Mouse (Mus musculus) heart, embryonic 10.5 days (tissue): Measurements from ENCODE around the gene Map3k10. TPM values are rescaled to one million over a fixed set of nuclear protein-coding genes. Genes with fewer than 3 reads are reported as not detected.
"Not testable (repeated sequence)": the region's sequence is repeated elsewhere in the genome, so short reads cannot be mapped to it uniquely, and the experiment has no call there.

Source experiments
- DNase-seq: peaks from one replicate; pipeline ENCODE4 v3.0.0-alpha.2; 2017; ENCODE audit warnings: low spot score
- H3K27ac ChIP-seq: fragments of 300-500 bp; sonication (generic); 2 replicates; pipeline ENCODE4 v1.5.1; 2016; ENCODE audit warnings: mild to moderate bottlenecking
- H3K27me3 ChIP-seq: fragments of 300-500 bp; sonication (generic); 2 replicates; pipeline ENCODE4 v1.6.1; 2016; ENCODE audit warnings: mild to moderate bottlenecking; ENCODE audit not compliant: poor library complexity, insufficient read depth, severe bottlenecking
- H3K36me3 ChIP-seq: fragments of 300-500 bp; sonication (generic); 2 replicates; pipeline ENCODE4 v1.6.1; 2016; ENCODE audit warnings: mild to moderate bottlenecking, moderate library complexity
- H3K4me1 ChIP-seq: fragments of 300-500 bp; sonication (generic); 2 replicates; pipeline ENCODE4 v1.6.1; 2016; ENCODE audit warnings: mild to moderate bottlenecking
- H3K4me3 ChIP-seq: fragments of 300-500 bp; sonication (generic); 2 replicates; pipeline ENCODE4 v1.5.1; 2016; ENCODE audit warnings: mild to moderate bottlenecking, moderate library complexity
- H3K9me3 ChIP-seq: fragments of 300-500 bp; sonication (generic); 2 replicates; pipeline ENCODE4 v1.6.1; 2016; ENCODE audit warnings: mild to moderate bottlenecking, moderate library complexity
- WGBS: fragments of 180-500 bp; shearing (Covaris S2); methylation state at CpG from one replicate; pipeline ENCODE4 v1.1.7; 2016; 5-methylcytosine and 5-hydroxymethylcytosine counted together
- polyA plus RNA-seq: library from polyadenylated mRNA; unstranded; fragments of >200 nt; fragmentation: Nextera tagmentation; extraction: Ambion mirVana; gene quantifications from 2 replicates; pipeline ENCODE4 v1.2.1, GENCODE M21; 2016

The Map3k10 gene
- polyA plus RNA-seq, 1 experiment from 2014 or later = 10.6 TPM

DNA sequence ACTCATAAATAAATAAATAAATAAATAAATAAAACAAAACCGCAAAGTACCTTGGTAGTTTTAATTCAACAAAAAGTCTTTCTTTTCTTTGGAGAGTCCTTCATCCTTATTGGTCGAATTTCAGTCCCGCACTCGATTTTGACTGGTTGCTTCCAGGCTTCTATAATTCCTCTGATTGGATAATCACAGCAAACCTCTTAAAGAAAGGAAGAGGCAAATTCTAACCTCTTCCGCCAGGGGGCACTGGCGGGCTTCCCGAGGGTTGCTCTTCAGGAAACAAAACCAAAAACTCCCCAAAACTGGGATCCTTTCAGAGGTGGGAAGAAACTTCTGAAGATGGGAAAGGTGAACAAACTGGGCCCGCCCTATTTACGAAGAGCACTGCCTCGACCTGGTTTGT is 23.4 kb downstream of the Map3k10 start:
- H3K9me3 ChIP-seq = no peaks in the 10 kb centered on the region
- peaks cover 8% of the 10 kb centered on the region for H3K4me1 ChIP-seq
- 6% methylated on average over 10 of the region's 10 CpGs for WGBS
- DNase-seq = no peak
- H3K36me3 ChIP-seq = no peaks in the 10 kb centered on the region
- H3K4me3 ChIP-seq = no peak overlapping the region
- H3K27me3 ChIP-seq = peaks cover 47% of the 10 kb centered on the region
- H3K27ac ChIP-seq = no peak overlapping the region

DNA sequence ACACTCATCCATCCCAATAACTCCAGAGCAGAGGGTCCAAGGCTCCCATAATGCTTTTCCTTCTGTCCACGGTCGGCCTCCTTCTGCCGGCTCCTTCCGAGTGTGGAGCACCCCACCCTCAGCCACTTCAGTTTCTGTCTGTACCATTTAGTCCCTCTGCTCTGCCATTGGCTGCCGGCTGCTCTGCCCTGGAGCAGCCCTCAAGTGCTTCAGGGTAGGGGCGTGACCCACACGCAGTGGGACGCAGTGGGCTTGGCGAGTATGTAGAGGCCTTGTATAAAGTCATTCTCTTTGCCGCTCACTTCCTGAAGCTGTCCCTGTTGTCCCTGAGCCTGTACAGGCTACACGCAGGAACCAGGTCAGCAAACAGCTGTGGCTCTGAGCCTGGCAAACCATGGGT is 24.7 kb downstream of the Map3k10 start:
- WGBS = 72% methylated on average over 11 of the region's 11 CpGs
- H3K4me1 ChIP-seq = peaks cover 8% of the 10 kb centered on the region
- no peak overlapping the region for H3K27ac ChIP-seq
- H3K27me3 ChIP-seq = peaks cover 34% of the 10 kb centered on the region
- DNase-seq = no peak
- H3K9me3 ChIP-seq = no peaks in the 10 kb centered on the region
- no peaks in the 10 kb centered on the region for H3K36me3 ChIP-seq
- H3K4me3 ChIP-seq = no peak overlapping the region

DNA sequence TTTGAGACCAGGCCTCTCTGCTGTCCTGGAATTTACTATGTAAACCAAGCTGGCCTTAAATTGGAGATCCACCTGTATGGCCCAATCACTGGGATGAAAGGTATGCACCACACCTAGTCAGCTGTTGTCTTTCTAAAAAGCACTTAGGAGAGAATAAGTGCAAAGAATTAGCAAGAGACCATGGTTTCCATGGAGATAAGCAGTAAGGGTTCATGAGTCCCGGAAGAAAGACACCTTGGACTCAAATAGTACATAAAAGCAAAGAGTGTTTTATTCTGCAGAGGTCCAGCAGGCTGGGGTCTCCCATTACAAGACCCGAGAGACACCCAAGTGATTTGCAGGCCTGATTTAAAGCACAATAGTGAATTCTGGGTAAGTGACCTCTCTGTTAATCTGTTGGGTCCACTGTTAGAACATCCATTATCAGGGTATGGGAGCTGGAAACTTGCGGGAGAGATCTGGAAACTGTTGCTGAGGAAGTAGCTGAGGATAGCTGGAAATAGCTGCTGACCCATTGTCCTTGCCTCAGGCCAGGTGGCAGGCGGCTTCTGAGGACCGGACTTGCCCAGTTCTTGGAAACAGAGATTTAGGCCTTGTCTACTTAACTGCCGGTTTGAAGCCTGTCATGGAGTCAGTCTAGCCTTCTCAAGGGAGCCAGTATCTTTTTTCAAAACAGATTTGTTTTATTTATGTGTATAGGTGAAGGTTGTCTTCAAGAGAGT is 27.0 kb downstream of the Map3k10 start:
- Histone ChIP-seq H3K4me1 (no peaks in the 10 kb centered on the region), H3K36me3 (no peaks in the 10 kb centered on the region), H3K27ac (no peak overlapping the region), H3K4me3 (no peak overlapping the region), H3K9me3 (no peaks in the 10 kb centered on the region), H3K27me3 (peaks cover 12% of the 10 kb centered on the region)
- 73% methylated on average over 6 of the region's 6 CpGs for WGBS
- DNase-seq = no peak

DNA sequence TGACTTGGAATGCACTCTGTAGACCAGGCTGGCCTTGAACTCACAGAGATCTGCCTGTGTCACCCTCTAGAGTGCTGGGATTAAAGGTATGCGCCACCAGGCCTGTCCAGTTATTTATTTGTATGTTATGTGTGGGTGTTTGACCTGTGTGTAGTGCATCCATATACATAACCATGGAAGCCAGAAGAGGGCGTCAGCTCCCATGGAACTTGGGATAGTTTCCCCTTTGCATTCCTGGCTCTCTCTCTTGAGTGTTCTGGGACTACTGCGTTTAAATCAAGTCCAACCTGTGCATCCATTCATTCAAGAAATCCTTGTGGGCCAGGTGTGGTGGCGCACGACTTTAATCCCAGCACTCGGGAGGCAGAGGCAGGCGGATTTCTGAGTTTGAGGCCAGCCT is 27.9 kb downstream of the Map3k10 start:
- Histone ChIP-seq H3K4me3 (no peak overlapping the region), H3K27ac (no peak overlapping the region), H3K4me1 (no peaks in the 10 kb centered on the region), H3K9me3 (no peaks in the 10 kb centered on the region), H3K36me3 (no peaks in the 10 kb centered on the region), H3K27me3 (peaks cover 3% of the 10 kb centered on the region; the same call in 1 of the 2 replicates)
- no peak for DNase-seq
- WGBS = 74% methylated on average over 7 of the region's 7 CpGs

DNA sequence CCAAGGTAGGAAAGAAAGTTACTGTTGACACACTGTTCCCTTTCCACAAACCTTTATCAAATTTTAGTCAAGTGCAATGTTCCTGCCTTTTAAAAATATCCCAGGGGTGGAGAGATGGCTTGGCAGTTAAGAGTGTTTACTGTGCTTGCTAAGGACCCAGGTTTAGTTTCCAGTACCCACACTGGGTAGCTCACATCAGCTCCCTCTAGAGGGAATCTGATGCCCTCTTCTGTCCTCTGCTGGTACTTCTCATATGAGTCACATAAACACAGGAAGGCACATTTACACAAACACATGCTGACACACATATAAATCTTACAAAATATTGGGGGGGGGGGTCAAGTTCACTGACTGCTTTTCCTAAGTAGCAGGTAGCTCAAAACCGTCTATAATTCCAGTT is 29.9 kb downstream of the Map3k10 start:
- no peaks in the 10 kb centered on the region for H3K4me1 ChIP-seq
- 32% methylated on average over 1 of the region's 1 CpGs for WGBS
- H3K36me3 ChIP-seq = peaks cover 5% of the 10 kb centered on the region; the same call in 1 of the 2 replicates
- H3K4me3 ChIP-seq = no peak overlapping the region
- no peaks in the 10 kb centered on the region for H3K27me3 ChIP-seq
- H3K9me3 ChIP-seq = no peaks in the 10 kb centered on the region
- DNase-seq = no peak
- H3K27ac ChIP-seq = no peak overlapping the region

DNA sequence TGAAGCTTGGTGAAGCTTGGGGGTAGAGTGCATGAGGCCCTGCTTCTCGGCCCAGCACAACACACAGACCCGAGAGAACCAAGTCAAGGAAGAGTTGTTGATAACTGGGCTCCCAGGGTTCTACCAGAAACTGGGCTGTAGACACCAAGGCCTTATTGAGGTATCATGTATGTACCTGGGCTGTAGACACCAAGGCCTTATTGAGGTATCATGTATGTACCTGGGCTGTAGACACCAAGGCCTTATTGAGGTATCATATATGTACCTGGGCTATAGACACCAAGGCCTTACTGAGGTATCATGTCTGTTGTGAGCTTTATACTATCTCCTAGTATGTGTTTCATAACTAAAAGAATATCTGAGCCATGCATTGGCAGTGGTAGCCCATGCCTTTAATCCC is 39.3 kb downstream of the Map3k10 start:
- H3K9me3 ChIP-seq, H3K27me3 ChIP-seq, H3K4me1 ChIP-seq, H3K27ac ChIP-seq, DNase-seq, H3K4me3 ChIP-seq: not testable (repeated sequence)
- 90% methylated on average over 2 of the region's 2 CpGs for WGBS
- H3K36me3 ChIP-seq = peaks cover 81% of the 10 kb centered on the region

DNA sequence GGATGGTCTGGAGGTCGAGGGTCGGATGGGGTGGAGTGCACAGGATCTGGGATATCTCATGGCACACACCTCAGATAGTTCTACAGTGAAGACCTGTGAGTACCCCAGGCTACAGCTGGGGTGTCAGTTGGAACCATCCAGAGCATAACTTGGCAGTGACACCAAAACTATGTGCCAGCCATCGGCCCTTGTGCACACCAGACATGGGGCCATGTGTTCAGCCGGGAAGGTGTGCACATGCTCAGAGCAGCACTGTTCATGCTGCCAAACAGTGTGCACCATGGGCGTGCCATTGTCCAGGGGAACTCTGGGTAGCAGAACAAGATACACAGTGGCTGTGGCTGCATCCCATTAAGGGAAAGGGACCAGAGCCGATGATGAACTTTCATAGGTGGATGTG is 39.7 kb downstream of the Map3k10 start:
- WGBS = 93% methylated on average over 6 of the region's 6 CpGs
- no peaks in the 10 kb centered on the region for H3K27me3 ChIP-seq
- no peaks in the 10 kb centered on the region for H3K9me3 ChIP-seq
- DNase-seq = no peak
- H3K4me1 ChIP-seq = no peaks in the 10 kb centered on the region
- H3K36me3 ChIP-seq = peaks cover 83% of the 10 kb centered on the region
- H3K4me3 ChIP-seq = no peak overlapping the region
- no peak overlapping the region for H3K27ac ChIP-seq

DNA sequence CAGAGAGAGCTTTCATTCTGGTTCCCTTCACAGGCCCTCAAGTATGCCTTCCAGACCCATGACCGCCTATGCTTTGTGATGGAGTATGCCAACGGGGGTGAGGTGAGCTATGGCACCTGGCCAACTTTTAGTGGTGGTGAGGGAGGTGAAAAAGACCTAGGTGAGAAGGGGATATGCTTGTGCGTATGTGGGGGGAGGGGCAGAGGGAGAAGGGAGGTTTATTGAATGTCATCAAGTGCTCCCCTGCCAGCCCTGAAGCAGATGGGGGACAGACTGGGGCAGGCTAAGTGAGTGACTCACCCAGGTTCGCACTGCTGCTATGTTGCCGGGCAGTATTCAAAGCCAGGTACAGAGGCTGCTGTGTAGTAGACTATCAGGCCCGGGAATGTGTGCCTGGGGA is 41.2 kb downstream of the Map3k10 start:
- peaks cover 93% of the 10 kb centered on the region for H3K36me3 ChIP-seq
- H3K27ac ChIP-seq = no peak overlapping the region
- no peaks in the 10 kb centered on the region for H3K4me1 ChIP-seq
- H3K9me3 ChIP-seq = no peaks in the 10 kb centered on the region
- 92% methylated on average over 6 of the region's 6 CpGs for WGBS
- no peaks in the 10 kb centered on the region for H3K27me3 ChIP-seq
- no peak for DNase-seq
- H3K4me3 ChIP-seq = no peak overlapping the region

DNA sequence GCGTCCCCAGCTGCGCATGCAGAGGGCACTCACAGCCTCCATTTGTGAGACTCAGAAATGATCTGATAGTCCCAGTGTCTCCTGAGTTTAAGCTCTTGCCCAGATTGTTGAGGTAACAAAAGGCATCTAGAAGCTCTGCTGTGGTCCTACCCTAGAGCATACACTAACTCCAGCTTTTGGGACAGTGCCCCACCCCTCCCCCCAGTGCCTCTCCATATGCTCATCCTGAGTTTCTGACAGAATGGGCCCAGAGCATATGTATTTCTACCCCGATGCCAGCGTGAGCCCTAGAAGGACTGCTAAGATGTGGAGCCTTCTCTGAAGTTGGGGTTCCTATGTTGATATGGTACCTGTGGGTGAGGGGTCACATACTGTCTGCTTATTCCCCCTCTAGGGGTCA is 43.0 kb downstream of the Map3k10 start:
- no peaks in the 10 kb centered on the region for H3K9me3 ChIP-seq
- peaks cover 93% of the 10 kb centered on the region for H3K36me3 ChIP-seq
- H3K4me1 ChIP-seq = no peaks in the 10 kb centered on the region
- no peak for DNase-seq
- WGBS = 97% methylated on average over 4 of the region's 4 CpGs
- H3K4me3 ChIP-seq = no peak overlapping the region
- H3K27ac ChIP-seq = no peak overlapping the region
- no peaks in the 10 kb centered on the region for H3K27me3 ChIP-seq

DNA sequence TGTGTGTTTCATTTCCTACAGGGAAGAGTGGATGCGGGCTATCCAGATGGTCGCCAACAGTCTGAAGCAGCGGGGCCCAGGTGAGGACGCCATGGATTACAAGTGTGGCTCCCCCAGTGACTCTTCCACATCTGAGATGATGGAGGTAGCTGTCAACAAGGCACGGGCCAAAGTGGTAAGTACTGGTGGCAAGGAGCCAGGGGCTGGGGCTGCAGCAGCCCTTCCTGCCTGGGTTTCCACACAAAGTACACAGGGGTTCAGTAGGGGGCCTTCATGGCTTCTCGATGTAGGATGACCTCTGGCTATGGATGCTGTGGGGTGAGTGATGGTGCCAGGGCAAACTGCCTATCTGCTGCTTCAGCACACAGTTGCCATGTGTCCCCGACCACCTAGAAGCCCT is 45.6 kb downstream of the Map3k10 start:
- H3K9me3 ChIP-seq, DNase-seq, H3K4me3 ChIP-seq, H3K27ac ChIP-seq, H3K4me1 ChIP-seq, H3K27me3 ChIP-seq: not testable (repeated sequence)
- 92% methylated on average over 7 of the region's 7 CpGs for WGBS
- peaks cover 93% of the 10 kb centered on the region for H3K36me3 ChIP-seq

DNA sequence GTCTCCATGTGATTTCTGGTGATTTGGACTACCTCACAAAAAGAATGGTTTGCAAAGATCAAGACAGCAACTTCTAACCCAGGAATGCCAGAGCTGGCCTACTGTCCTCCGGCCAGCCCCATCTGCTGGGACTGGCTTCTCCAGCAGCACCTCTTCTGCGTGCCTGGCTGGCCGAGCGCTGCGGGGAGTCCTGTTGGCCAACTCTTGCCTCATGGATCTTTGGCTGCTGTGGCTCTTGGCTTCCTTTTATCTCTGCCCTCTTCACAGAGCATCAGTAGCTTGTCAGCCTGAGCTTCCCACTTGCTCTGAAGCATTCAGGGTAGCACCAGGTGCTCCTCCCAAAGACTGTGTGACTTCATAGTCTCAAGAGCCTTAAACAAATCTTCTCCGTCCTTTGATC is 46.2 kb downstream of the Map3k10 start:
- Histone ChIP-seq H3K36me3 (peaks cover 93% of the 10 kb centered on the region), H3K9me3 (no peaks in the 10 kb centered on the region)

DNA sequence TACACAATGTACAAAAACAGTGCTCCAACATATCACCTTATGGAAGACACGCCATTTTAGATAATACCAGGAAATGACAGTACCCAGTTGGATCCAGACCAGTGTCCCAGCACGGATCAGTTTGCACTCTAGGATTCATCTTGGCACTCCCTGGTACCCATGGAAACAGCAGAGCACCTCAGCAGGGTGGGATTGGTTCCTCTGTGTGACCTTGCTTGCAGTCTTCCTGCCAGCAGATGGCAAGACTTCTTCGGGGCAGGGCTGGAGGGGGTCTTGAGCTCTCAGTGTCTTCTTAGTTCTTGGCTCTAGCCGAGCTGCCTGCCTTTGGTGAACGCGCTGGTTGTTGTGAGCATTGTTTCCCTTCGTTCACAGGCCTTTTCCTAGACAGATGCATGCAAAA is 46.7 kb downstream of the Map3k10 start:
- WGBS = 89% methylated on average over 7 of the region's 7 CpGs
- no peaks in the 10 kb centered on the region for H3K4me1 ChIP-seq
- no peak overlapping the region for H3K4me3 ChIP-seq
- H3K9me3 ChIP-seq = no peaks in the 10 kb centered on the region
- H3K27ac ChIP-seq = no peak overlapping the region
- peaks cover 93% of the 10 kb centered on the region for H3K36me3 ChIP-seq
- H3K27me3 ChIP-seq = no peaks in the 10 kb centered on the region
- no peak for DNase-seq

More for the DNA sequence above, 46.2 kb downstream of the Map3k10 start:
- H3K4me3 ChIP-seq = no peak overlapping the region
- no peaks in the 10 kb centered on the region for H3K4me1 ChIP-seq
- WGBS = 94% methylated on average over 6 of the region's 6 CpGs
- H3K27me3 ChIP-seq = no peaks in the 10 kb centered on the region
- no peak for DNase-seq
- no peak overlapping the region for H3K27ac ChIP-seq

DNA sequence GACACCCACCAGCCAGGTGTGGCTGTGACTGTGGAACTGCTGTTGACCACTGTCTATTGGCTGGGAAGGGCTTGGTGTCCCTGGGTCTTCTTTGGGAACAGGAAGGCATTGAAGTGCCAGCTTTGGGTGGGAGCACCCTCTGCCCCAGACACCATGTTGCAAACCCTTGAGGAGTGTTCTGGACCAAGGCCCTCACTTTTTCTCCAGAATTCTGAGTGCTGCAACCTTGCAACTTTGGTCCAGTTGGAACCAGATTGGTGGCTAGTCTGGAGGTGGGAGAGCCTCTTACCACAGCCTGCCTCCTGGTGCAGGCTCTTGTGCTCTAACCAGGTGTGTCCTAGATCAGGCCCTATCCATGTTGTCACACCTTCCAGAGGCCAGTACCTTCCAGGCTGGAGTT is 49.4 kb downstream of the Map3k10 start:
- no peaks in the 10 kb centered on the region for H3K4me1 ChIP-seq
- DNase-seq = no peak
- no peaks in the 10 kb centered on the region for H3K9me3 ChIP-seq
- H3K27me3 ChIP-seq = no peaks in the 10 kb centered on the region
- H3K36me3 ChIP-seq = peaks cover 97% of the 10 kb centered on the region
- no peak overlapping the region for H3K27ac ChIP-seq
- no peak overlapping the region for H3K4me3 ChIP-seq

DNA sequence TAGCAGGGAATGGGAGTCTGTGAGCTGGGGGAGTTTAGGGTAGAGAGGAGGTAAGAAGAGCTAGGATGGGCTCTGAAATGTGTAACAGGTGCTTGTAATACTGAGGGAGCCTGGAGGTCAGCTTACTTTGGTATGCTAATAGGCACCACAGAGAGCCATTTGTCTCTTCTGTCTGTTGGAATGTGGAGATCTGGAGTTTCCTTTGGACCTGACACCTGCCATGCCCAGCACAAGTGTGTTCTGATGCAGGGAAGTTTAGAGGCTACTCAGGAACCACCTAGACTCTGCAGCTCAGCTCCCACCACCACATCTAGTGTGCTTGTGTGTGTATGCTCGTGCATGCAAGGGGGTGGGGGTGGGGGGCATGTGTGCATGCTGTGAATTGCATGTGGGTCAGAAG is 52.2 kb downstream of the Map3k10 start:
- WGBS = 90% methylated on average over 1 of the region's 1 CpGs
- no peaks in the 10 kb centered on the region for H3K27me3 ChIP-seq
- DNase-seq = no peak
- no peaks in the 10 kb centered on the region for H3K9me3 ChIP-seq
- peaks cover 97% of the 10 kb centered on the region for H3K36me3 ChIP-seq
- no peak overlapping the region for H3K27ac ChIP-seq
- no peak overlapping the region for H3K4me3 ChIP-seq
- H3K4me1 ChIP-seq = no peaks in the 10 kb centered on the region
